Mouse (Mus musculus) ES-E14 (cell line): ENCODE measurements around the gene Snx33. TPM values are rescaled to one million over a fixed set of nuclear protein-coding genes. Genes with fewer than 3 reads are reported as not detected.

Experiments used
- DNase-seq: peaks from one replicate; pipeline ENCODE4 v3.0.0-alpha.2; 2013; ENCODE audit warnings: low read depth, low spot score
- H3K27ac ChIP-seq: 2 replicates; pipeline ENCODE4 v1.5.1; 2012; ENCODE audit warnings: low read depth, mild to moderate bottlenecking, low read length, moderate library complexity, mixed read lengths; ENCODE audit not compliant: poor library complexity, insufficient read depth, severe bottlenecking
- H3K36me3 ChIP-seq: 2 replicates; pipeline ENCODE4 v1.6.1; 2012; ENCODE audit warnings: mild to moderate bottlenecking, low read length, moderate library complexity, mixed read lengths; ENCODE audit not compliant: control insufficient read depth, poor library complexity, insufficient read depth, severe bottlenecking
- H3K4me1 ChIP-seq, 2 experiments: fragments of 150-350 bp in 1 of 2; sonication (generic) in 1 of 2; 2 replicates each; pipeline ENCODE4 v1.6.1; 2012; ENCODE audit warnings: low read length in 2 of 2, mild to moderate bottlenecking in 1 of 2, mixed read lengths in 1 of 2; ENCODE audit not compliant: control insufficient read depth in 2 of 2, insufficient read depth in 2 of 2, poor library complexity in 1 of 2
- H3K4me3 ChIP-seq, 2 experiments: fragments of 150-350 bp in 1 of 2; sonication (generic) in 1 of 2; 2 replicates each; pipeline ENCODE4 v1.5.1; 2012; ENCODE audit warnings: low read length in 2 of 2, low read depth in 1 of 2, mild to moderate bottlenecking in 1 of 2, mixed read lengths in 1 of 2; ENCODE audit not compliant: insufficient read depth in 1 of 2, poor library complexity in 1 of 2, severe bottlenecking in 1 of 2
- H3K9ac ChIP-seq: 2 replicates; pipeline ENCODE4 v1.6.1; 2012; ENCODE audit warnings: low read depth, mild to moderate bottlenecking, low read length, mixed read lengths; ENCODE audit not compliant: poor library complexity, insufficient read depth, severe bottlenecking
- H3K9me3 ChIP-seq: fragments of 150-350 bp; sonication (generic); 2 replicates; pipeline ENCODE4 v1.6.1; 2012; ENCODE audit warnings: low read depth, mild to moderate bottlenecking, low read length; ENCODE audit not compliant: control insufficient read depth, insufficient read depth
- CHD2 ChIP-seq: IDR thresholded peaks from 2 replicates; pipeline ENCODE4 v1.6.1; 2014; ENCODE audit warnings: mild to moderate bottlenecking, low read depth, low read length, inconsistent platforms
- HCFC1 ChIP-seq: IDR thresholded peaks from 2 replicates; pipeline ENCODE4 v1.6.1; 2012; ENCODE audit warnings: low read length, inconsistent platforms, borderline replicate concordance; ENCODE audit not compliant: insufficient read depth
- MAFK ChIP-seq: IDR thresholded peaks from 2 replicates; pipeline ENCODE4 v1.6.1; 2014; ENCODE audit warnings: mild to moderate bottlenecking, low read depth, low read length, inconsistent platforms; ENCODE audit not compliant: insufficient read depth
- ZC3H11A ChIP-seq: IDR thresholded peaks from 2 replicates; pipeline ENCODE4 v1.6.1; 2012; ENCODE audit warnings: low read depth, mild to moderate bottlenecking, inconsistent platforms, low read length, borderline replicate concordance
- ZNF384 ChIP-seq: IDR thresholded peaks from 2 replicates; pipeline ENCODE4 v1.6.1; 2012; ENCODE audit warnings: low read depth, low read length, inconsistent platforms
- in situ Hi-C, 2 experiments: fragments of 600-800 bp; cut with MboI; formaldehyde crosslinking; loops; one replicate each; pipeline ENCODE4 v1.15.1; 2025; ENCODE audit warnings: low sequenced_read_pairs in 2 of 2, inconsistent platforms in 1 of 2; ENCODE audit not compliant: unreplicated experiment in 2 of 2
- total RNA-seq: library from RNA; depleted of rRNA; stranded (reverse); fragments of 300-350 nt; gene quantifications from 2 replicates; pipeline ENCODE4 v1.2.3, GENCODE M21; 2012

The Snx33 gene
- total RNA-seq, 1 experiment, result 4.1 TPM

DNA sequence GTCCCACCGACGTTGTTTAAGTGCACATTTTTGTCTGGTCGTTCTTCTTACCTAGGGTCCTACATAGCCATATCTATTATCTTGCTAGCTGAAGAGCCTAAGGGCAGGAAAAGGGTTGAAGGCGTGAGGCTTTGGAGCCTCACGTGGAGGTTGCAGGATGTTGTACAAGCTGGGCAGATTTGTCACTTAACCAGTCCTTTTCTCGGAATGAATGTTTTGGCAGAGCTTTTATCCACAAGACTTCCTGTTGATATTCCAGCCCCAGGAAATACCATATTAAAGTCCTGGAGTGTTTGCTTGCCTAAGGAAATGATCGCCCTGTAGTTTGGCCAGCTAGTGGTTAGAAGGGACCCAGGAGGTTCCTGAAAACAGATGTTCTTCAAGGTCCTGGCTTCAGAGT lies 10.2 kb upstream of the Snx33 start:
- in situ Hi-C loops, result no loop called here
- no peak for DNase-seq
- H3K27ac ChIP-seq, result no peak overlapping the region

GRCm38 (mm10) chr9:56937223-56938160 lies 9.3 kb upstream of the Snx33 start, which contains the start of gene Imp3:
Imp3 (plus strand) TSS chr9:56937475.
- Histone ChIP-seq H3K27ac (peak within 1 kb of the TSS; percentile 55), H3K9ac (peak within 1 kb of the TSS; percentile 94), H3K9me3 (no peaks in the 10 kb centered on the region), H3K36me3 (no peaks in the 10 kb centered on the region), H3K4me3 (peak within 1 kb of the TSS; percentile 87 to 96), H3K4me1 (peaks cover 0 to 4% of the 10 kb centered on the region in 2 experiments; a peak in 1 of 4 replicates)
- DNase-seq, result peak; percentile 97
- in situ Hi-C loops, result no loop called here
- TF ChIP-seq ZNF384 (no peak), MAFK (no peak), HCFC1 (no peak), ZC3H11A (no peak), CHD2 (peak; percentile 32; the same call in 1 of the 2 replicates)

More for the DNA sequence above, 10.2 kb upstream of the Snx33 start:
- Histone ChIP-seq H3K9ac (peak overlapping the region; percentile 94; the same call in 1 of the 2 replicates), H3K36me3 (no peaks in the 10 kb centered on the region), H3K9me3 (no peaks in the 10 kb centered on the region), H3K4me1 (peaks cover 0 to 4% of the 10 kb centered on the region in 2 experiments; a peak in 1 of 4 replicates), H3K4me3 (peak overlapping the region; percentile 87 to 96)
- TF ChIP-seq CHD2, result no peak
- TF ChIP-seq MAFK, result no peak
- no peak for TF ChIP-seq ZNF384
- TF ChIP-seq ZC3H11A, result no peak

- H3K9ac ChIP-seq, result no peak overlapping the region
- H3K36me3 ChIP-seq, result no peaks in the 10 kb centered on the region
- DNase-seq, result no peak
- in situ Hi-C loops, result no loop called here
- TF ChIP-seq HCFC1, result no peak
- no peak for TF ChIP-seq ZNF384
- no peak for TF ChIP-seq ZC3H11A
- no peak for TF ChIP-seq CHD2
- no peak for TF ChIP-seq MAFK
- H3K4me3 ChIP-seq, result peak overlapping the region; percentile 87 to 96
- H3K9me3 ChIP-seq, result no peaks in the 10 kb centered on the region
- peaks cover 0 to 4% of the 10 kb centered on the region in 2 experiments; a peak in 1 of 4 replicates for H3K4me1 ChIP-seq
- H3K27ac ChIP-seq, result no peak overlapping the region
Observed at GRCm38 (mm10) chr9:56936861-56937222, 8.7 kb upstream of the Snx33 start.

DNA sequence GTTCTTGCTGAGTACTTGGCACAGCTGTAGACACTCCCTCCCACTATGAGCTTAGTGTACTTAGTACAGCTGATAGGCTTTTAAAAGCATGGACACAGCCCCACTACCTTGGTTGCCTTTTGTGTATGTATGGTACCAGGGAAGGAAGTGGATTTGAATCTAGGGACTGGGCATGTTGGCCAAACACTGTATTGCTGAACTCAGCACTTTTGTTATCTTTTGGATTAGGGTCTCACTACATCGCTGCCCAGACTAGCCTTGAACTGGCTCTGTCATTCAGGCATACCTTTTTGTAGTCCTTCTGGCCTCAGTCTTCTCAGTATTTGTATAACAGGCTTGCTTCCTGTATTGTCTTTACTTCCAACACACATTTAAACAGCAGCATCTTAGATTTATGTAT lies 2.4 kb upstream of the Snx33 start:
- DNase-seq, result no peak
- Histone ChIP-seq H3K4me3 (no peak overlapping the region), H3K9me3 (no peaks in the 10 kb centered on the region), H3K9ac (no peak overlapping the region), H3K4me1 (peaks cover 2 to 3% of the 10 kb centered on the region in 2 experiments; a peak in 2 of 4 replicates), H3K36me3 (no peaks in the 10 kb centered on the region), H3K27ac (no peak overlapping the region)
- in situ Hi-C loops, result no loop called here
- TF ChIP-seq CHD2 (no peak), ZNF384 (no peak), ZC3H11A (no peak), HCFC1 (no peak), MAFK (0 out of 2 replicates have a peak, but pooled peaks have one; percentile 43)
